Mouse (Mus musculus): ENCODE data around the gene Itpr2.

- TF ChIP-seq CTCF (IDR thresholded peaks at IDR 0.05; ENCODE audit: low read depth) (no peak), EP300 (IDR thresholded peaks at IDR 0.05; ENCODE audit: low read depth) (no peak)
Measured at GRCm38 (mm10) chr6:146270162-146270561, 231.9 kb downstream of the Itpr2 start.
